Mouse (Mus musculus): Measurements from ENCODE around the gene Evi2a.
A peak's percentile ranks its signal among the peaks of the same experiment; 100 is the strongest.

The Evi2a gene

GRCm38 (mm10) chr11:79526549-79526948, 3.9 kb downstream of the Evi2a start:
- no peak for DNase-seq (ENCODE audit: low spot score in 2 of 2)

GRCm38 (mm10) chr11:79524310-79524575, 6.2 kb downstream of the Evi2a start:
- no peak for DNase-seq (ENCODE audit: low spot score in 2 of 2)

DNA sequence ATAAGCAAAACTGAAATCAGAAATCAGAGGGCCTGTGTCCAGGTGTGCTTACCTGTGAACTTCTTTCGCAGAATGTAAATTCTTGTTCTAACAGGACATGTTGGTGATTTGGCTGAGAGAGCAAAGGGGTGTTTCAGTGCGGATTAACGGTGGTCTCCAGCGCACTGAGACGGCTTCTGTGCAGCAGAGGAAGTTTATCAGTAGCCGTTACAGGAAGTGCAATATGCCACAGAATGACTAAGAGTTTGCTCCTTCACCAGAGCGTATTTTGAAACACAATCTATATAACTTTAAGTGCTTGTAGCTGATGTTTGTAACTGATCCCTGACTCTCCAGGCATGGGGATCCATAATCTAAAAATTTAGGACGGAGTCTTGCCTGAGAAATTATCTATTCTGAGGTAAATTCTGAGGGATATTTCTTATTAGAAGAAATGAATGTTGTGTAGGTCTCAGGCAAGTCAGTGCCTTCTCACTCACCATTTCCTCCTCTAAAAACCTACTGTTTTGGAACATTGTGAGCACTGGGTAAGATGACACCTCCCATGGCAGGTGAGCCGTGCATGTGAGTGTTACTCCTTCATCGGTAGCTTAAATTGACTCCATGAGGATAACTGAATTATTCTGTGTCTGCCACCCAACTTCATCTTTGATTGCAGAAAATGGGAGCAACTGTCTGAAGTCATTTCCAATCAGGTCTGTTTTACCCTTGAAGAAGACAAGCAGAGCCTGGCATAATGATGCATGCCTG, 6.7 kb downstream of the Evi2a start, which contains the start of gene Evi2b:
Gene Evi2b, minus strand, starts transcription at position 203 of the 750 bp plus-strand sequence.
- no peak for DNase-seq (ENCODE audit: low spot score in 2 of 2)

DNA sequence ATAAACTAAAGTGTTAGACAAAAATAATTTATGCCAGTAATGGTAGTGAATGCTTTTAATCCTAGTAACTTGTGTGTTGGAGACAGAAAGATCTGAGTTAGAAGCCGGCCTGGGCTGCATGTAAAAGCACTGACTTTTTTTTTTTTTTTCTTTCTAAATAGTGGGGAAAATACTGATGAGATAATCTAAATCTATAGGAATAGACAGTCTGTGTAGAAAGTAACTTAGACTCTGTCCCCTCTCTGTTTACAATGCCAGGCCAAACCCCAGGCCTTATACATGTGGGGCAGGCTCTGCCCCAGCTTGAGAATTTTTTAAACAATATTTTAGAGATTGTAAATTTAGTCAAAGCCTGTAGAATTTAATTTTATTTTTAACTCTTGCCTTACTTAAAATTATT, 7.5 kb downstream of the Evi2a start:
- DNase-seq (ENCODE audit: low spot score in 2 of 2), result no peak

DNA sequence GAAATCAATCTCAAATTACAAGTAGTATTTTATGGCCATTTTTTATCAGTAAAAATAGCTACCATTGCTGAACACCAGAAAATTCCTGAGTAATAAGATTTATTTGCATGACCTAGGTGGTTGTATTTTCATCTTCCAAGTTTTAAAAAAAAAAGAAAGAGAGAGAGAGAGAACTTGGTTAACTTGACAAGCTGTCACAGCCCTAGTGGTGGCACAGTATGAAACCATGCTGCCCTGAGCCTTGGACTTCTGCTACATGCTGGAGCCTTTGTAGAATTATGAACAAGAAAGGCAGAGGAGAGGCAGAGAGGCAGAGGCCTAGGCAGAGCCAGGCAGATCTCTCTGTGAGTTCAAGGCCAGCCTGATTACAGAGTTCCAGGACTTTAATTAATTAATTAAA, 8.5 kb downstream of the Evi2a start:
- no peak for DNase-seq (ENCODE audit: low spot score in 2 of 2)

GRCm38 (mm10) chr11:79520772-79521171, 9.6 kb downstream of the Evi2a start:
- no peak for DNase-seq (ENCODE audit: low spot score in 2 of 2)

DNA sequence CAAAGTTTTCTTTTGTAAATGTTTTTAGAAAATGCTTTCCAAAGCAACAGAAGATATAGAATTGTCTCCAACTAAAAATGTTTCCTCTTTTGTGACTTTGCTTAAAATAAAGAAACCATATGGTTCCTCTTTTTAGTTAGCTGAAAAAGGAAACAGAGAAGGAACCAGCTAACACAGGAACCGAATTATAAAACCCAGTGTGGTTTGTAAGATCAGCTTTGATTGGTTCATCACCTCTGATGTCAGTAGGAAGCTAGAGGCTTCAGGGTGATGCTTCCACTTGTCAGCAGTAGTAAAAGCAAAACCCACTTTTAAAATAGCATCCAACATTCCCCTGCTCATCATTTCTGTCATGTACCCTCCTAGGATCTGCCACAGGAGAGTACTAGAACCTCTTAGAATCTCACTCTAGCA, 10.5 kb downstream of the Evi2a start:
- no peak for DNase-seq (ENCODE audit: low spot score in 2 of 2)

GRCm38 (mm10) chr11:79519299-79519698, 11.1 kb downstream of the Evi2a start:
- no peak for DNase-seq (ENCODE audit: low spot score in 2 of 2)

GRCm38 (mm10) chr11:79515798-79516197, 14.6 kb downstream of the Evi2a start:
- DNase-seq (ENCODE audit: low spot score in 2 of 2), result no peak

DNA sequence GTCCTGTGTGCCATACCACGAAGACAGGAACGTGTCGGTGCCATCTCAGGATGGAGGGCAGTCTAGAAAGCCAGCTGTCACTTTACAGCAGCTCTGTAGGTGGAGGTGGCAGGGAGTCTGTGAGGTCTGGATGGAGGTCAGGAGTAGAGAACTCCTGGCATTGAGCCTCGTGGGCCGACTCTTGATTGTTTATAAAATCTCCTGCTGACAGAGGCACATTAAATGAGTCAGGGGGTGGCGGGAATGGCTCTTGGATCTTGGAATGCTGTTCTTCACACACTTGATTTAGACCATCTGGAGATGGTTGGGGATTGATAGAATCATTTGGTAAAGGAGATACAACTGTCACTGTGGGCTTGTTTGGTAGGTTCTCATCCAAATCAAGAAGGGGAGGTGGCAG, 15.1 kb downstream of the Evi2a start:
- no peak for DNase-seq (ENCODE audit: low spot score in 2 of 2)

GRCm38 (mm10) chr11:79511970-79512369, 18.4 kb downstream of the Evi2a start:
- no peak for DNase-seq (ENCODE audit: low spot score in 2 of 2)

- DNase-seq (ENCODE audit: low spot score in 2 of 2), result no peak
Measured at GRCm38 (mm10) chr11:79504506-79504905, 25.9 kb downstream of the Evi2a start.

- peak; percentile 44 to 52 for DNase-seq (ENCODE audit: low spot score in 2 of 2)
Measured at GRCm38 (mm10) chr11:79503845-79504244, 26.6 kb downstream of the Evi2a start, which contains the start of gene Omg. Omg (minus strand) TSS chr11:79504084.

DNA sequence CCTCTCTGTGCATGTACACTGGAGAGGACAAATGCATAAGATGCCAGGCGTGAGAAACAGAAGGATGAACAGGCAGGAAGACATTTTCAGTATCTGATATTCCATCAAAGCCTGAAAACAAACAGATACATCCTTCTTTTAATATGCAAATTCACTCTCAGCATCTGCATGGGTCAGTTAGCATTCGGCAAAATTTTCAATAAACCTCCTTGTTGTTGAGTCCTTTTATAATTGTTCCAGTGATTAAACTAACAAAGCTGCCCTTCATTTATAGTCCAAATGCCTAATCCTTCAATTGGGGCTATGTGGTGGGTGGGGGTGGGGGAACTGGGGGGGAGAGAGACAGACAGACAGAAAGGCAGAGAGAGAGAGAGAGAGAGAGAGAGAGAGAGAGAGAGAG, 27.5 kb downstream of the Evi2a start:
- no peak for DNase-seq (ENCODE audit: low spot score in 2 of 2)

DNA sequence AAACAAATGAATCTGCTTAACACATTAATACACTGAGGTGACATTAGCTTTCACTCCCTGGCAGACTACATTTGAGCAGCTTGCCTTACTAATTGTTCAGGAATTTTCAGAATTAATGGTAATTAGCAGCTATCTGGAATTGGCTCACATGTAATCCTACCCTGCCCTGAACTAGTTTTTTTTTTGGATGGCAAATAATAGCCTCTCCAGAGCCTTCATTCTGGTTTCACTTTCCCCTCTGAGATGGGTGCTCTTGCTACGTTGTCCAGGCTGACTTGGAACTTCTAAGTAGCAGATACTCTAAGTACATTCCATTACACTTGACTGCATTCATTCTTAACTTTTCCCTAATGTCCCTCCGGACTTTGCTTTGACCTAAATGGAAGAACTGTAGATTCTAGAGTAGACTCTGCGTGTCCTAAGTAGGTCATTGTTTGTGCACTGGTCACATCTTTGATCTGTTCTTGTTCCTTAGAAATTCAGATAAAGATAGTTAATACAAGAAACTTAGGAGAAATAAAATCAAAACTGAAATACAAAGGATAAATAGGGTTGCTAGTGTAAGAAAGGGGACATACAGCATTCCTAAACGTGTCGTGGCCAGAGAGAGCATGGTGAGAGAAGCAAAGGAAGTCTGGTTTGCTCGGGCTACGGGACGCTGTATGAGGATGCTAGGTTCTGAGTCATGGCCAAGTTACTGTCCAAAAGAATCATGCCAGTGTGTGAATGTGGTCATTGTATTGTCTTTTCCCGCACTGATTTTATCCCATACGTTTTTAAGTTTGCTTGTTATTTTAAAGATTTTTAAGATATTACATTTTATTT, 35.2 kb downstream of the Evi2a start:
- no peak for DNase-seq (ENCODE audit: low spot score in 2 of 2)

DNA sequence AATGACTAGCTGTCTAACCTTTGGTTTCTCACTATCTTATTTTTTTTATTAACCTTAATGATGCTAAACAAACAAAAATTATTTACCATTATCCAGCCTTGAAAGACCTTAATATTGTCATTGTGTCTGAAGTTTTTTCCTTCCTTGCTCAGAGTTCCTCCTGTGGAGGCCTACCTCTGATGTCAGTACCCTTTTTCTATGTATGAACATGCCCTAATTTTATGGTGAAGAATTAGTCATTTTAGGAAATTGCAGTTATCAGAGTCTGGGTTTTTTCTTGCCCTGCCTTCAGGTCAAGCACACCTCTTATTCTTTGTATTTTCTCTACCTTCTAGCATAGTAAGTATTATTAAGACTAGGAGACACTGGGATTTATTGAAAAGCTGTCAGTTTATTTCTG, 45.7 kb downstream of the Evi2a start:
- DNase-seq (ENCODE audit: low spot score in 2 of 2), result no peak

DNA sequence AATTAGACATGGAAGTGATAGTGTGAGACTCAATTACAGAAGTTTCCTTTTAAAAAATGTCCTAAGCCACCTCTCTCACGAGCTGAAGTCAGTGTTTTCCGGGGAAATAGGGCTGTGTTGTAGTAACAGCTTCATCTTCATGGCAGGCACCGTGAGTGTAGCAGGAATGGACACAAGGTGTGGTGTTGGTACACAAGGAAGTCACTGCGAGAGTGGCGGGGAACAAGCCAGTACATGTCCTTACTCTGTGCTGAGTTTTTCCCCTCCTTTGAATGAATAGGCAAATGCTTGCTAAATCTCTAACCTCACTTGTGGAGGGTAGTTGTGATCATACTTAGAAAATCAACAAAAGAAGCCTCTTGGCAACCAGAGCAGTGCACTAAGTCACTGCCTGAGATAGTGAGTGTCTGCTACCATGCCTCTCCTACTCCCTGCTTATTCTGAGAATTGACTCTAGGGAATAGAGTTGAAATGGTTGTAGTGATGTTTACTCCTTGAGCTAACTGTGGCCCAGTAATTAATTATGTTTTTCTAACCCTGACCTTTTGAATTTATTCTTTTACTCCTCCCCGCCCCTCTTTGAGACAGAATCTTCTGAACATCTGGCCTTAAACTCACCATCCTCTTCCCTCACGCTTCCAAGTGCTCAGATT, 46.4 kb downstream of the Evi2a start:
- DNase-seq (ENCODE audit: low spot score in 2 of 2), result no peak

DNA sequence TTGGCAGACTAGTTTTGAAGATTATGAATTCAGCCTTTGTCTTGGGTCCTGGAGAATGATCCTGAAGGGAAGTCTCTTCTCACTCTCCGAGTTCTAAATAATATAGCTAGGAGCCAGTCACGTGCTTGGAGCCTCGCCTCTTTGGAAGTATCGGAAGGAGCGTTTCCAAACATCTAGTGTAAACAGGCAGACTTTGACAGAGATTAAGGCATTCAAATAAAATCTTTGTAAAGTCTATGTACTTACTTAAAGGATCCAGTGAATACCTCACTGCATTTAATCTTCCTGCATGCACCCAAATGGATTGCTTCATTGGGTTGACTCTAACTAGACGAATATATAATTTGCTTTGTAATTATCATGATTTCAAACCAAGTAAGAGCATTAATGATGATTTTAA, 47.0 kb downstream of the Evi2a start:
- no peak for DNase-seq (ENCODE audit: low spot score in 2 of 2)

All from frontal cortex, postnatal 25 days (tissue).